In genomic region chr5:121839128-121839473, GRCm38 (mm10) we compare ENCODE assay signal across 9 mouse cellular contexts. TPM values are rescaled to one million over a fixed set of nuclear protein-coding genes. Genes with fewer than 3 reads are reported as not detected.
DNase-seq lines count a peak whose midpoint lies in the region; ATAC-seq and TF ChIP-seq lines count a peak whose summit lies in the region.
"Had no signal": no experiment of that assay in that cellular context is flagged by ENCODE, and none has a peak within 500 bp of the region (broad histone marks: within the 10 kb centered on the region; RNA-seq: fewer than 3 reads in every experiment).

No protein-coding gene starts in this region.

- H3K4me3 ChIP-seq in lung, embryonic 14.5 days (ENCODE audit: low read depth, low read length) = peak overlapping the region; percentile 78
- peak overlapping the region; percentile 80 for H3K4me3 ChIP-seq in forebrain, embryonic 10.5 days
- peak overlapping the region; percentile 79 for H3K4me3 ChIP-seq in intestine, embryonic 15.5 days (replicated peaks)

- peak overlapping the region; percentile 80; the same call in 1 of the 2 replicates for H3K27ac ChIP-seq in lung, embryonic 14.5 days (ENCODE audit: low read depth)
- peak overlapping the region; percentile 25; the same call in 1 of the 2 replicates for H3K27ac ChIP-seq in forebrain, embryonic 10.5 days
- peak overlapping the region; percentile 85 for H3K27ac ChIP-seq in intestine, embryonic 15.5 days

- TF ChIP-seq CTCF in lung, embryonic 14.5 days (IDR thresholded peaks at IDR 0.05; ENCODE audit: low read depth) = no peak

- H3K9me3 ChIP-seq in lung, embryonic 14.5 days (ENCODE audit: low read depth, low read length) = no peaks in the 10 kb centered on the region
- no peaks in the 10 kb centered on the region for H3K9me3 ChIP-seq in forebrain, embryonic 10.5 days
- no peaks in the 10 kb centered on the region for H3K9me3 ChIP-seq in intestine, embryonic 15.5 days

- H3K9ac ChIP-seq in lung, embryonic 14.5 days = peak overlapping the region; percentile 54
- peak overlapping the region; percentile 57 for H3K9ac ChIP-seq in intestine, embryonic 15.5 days

- no peak for DNase-seq in lung, embryonic 14.5 days
- DNase-seq in lung, postnatal 14 days = no peak
- DNase-seq in forebrain, embryonic 10.5 days (ENCODE audit: extremely low spot score, low spot score) = no peak
- DNase-seq in naive thymus-derived CD4-positive, alpha-beta T cell, adult 2 months (ENCODE audit: low read depth) = peak; percentile 49
- DNase-seq in urinary bladder, adult 18-20 months (ENCODE audit: low spot score in 2 of 2) = no peak
- no peak for DNase-seq in thymus, postnatal 4 days
- DNase-seq in kidney, adult 9 months = no peak
- DNase-seq: gastrocnemius, postnatal 10 days had no signal

- no peaks in the 10 kb centered on the region for H3K36me3 ChIP-seq in lung, embryonic 14.5 days (ENCODE audit: insufficient read depth)
- H3K36me3 ChIP-seq in forebrain, embryonic 10.5 days (replicated peaks) = no peaks in the 10 kb centered on the region
- no peaks in the 10 kb centered on the region for H3K36me3 ChIP-seq in intestine, embryonic 15.5 days

- peaks cover 29% of the 10 kb centered on the region for H3K4me1 ChIP-seq in lung, embryonic 14.5 days (ENCODE audit: insufficient read depth)
- H3K4me1 ChIP-seq in forebrain, embryonic 10.5 days = peaks cover 69% of the 10 kb centered on the region
- peaks cover 46% of the 10 kb centered on the region for H3K4me1 ChIP-seq in intestine, embryonic 15.5 days (replicated peaks)

- WGBS in lung, embryonic 14.5 days = 17% methylated on average over 7 of the region's 7 CpGs
- 27% methylated on average over 7 of the region's 7 CpGs for WGBS in forebrain, embryonic 10.5 days
- 27% methylated on average over 7 of the region's 7 CpGs for WGBS in intestine, embryonic 15.5 days

- H3K27me3 ChIP-seq in lung, embryonic 14.5 days (ENCODE audit: insufficient read depth, low read length) = peaks cover 4% of the 10 kb centered on the region
- peaks cover 92% of the 10 kb centered on the region for H3K27me3 ChIP-seq in forebrain, embryonic 10.5 days (ENCODE audit: poor library complexity, severe bottlenecking)
- H3K27me3 ChIP-seq in intestine, embryonic 15.5 days (replicated peaks) = peaks cover 3% of the 10 kb centered on the region; the same call in 1 of the 2 replicates

- no peak for ATAC-seq in lung, embryonic 14.5 days (ENCODE audit: insufficient read depth)
- ATAC-seq in intestine, embryonic 15.5 days = no peak

- peak overlapping the region; percentile 85 for H3K4me2 ChIP-seq in lung, embryonic 14.5 days
- peak overlapping the region; percentile 90 for H3K4me2 ChIP-seq in intestine, embryonic 15.5 days (replicated peaks)

RNA-seq across cellular contexts. Expression of gene Sh2b3, which starts 1.7 kb away (rescaled TPM):
- polyA plus RNA-seq in lung, embryonic 14.5 days (2014; fragmentation: Nextera tagmentation; extraction: Ambion mirVana) = 24.2 and 26.4 TPM in 2 replicates
- 5.4 and 5.5 TPM in 2 replicates for polyA plus RNA-seq in forebrain, embryonic 10.5 days (2016; fragmentation: Nextera tagmentation; extraction: Ambion mirVana)
- polyA plus RNA-seq in intestine, embryonic 15.5 days (2015; fragmentation: Nextera tagmentation; extraction: Ambion mirVana) = 12.3 and 13.1 TPM in 2 replicates

RNA-seq across cellular contexts. Expression of gene Pheta1, which starts 9.7 kb away (rescaled TPM):
- 22.2 TPM in 2 replicates for polyA plus RNA-seq in lung, embryonic 14.5 days (2014; fragmentation: Nextera tagmentation; extraction: Ambion mirVana)
- polyA plus RNA-seq in forebrain, embryonic 10.5 days (2016; fragmentation: Nextera tagmentation; extraction: Ambion mirVana) = 45.3 and 47.8 TPM in 2 replicates
- polyA plus RNA-seq in intestine, embryonic 15.5 days (2015; fragmentation: Nextera tagmentation; extraction: Ambion mirVana) = 32.6 and 36.4 TPM in 2 replicates

Comparison
In these comparisons a context has a peak if more than half of its experiments do, and no peak if none do; other contexts are left out.
1. H3K27ac ChIP-seq: peak in every context shown above with its lines; median percentile 85 in intestine, embryonic 15.5 days; 80 in lung, embryonic 14.5 days; 25 in forebrain, embryonic 10.5 days.